8 mouse cellular contexts compared by ENCODE assay signal in the genomic region with DNA sequence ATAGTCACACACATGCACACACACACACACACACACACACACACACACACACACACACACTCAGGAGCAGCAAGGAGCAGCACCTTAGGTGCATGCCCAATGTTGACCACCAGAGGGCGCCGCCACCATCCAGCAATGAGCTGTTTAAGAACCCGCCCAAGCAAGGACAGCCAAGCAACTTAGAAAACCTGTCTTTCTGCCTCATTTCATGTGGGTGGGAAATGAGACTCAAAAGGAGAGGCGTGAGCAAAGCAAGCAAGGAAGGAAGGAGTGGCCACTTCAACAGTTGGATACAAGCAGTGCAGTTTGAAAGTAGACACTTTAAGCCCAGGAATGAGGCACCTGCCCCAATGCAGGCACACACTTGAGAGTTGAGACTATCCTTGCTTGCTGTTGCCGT.
A peak's percentile ranks its signal among the peaks of the same experiment; 100 is the strongest.
DNase-seq lines count a peak whose midpoint lies in the region; ATAC-seq and TF ChIP-seq lines count a peak whose summit lies in the region.

No protein-coding gene starts in this region.

- no peak overlapping the region for H3K27ac ChIP-seq in heart, embryonic 15.5 days
- no peak overlapping the region for H3K27ac ChIP-seq in lung, postnatal 0 days (ENCODE audit: low read length)
- no peak overlapping the region for H3K27ac ChIP-seq in small intestine, adult 2 months (ENCODE audit: insufficient read depth, low read depth, low read length)

- no peak for TF ChIP-seq POLR2A in small intestine, adult 2 months (IDR thresholded peaks at IDR 0.05; ENCODE audit: low read depth, low read length)

- peaks cover 18% of the 10 kb centered on the region for H3K4me1 ChIP-seq in E14TG2a.4 (replicated peaks; ENCODE audit: low read depth, low read length)
- peaks cover 9% of the 10 kb centered on the region for H3K4me1 ChIP-seq in heart, embryonic 15.5 days (replicated peaks)
- H3K4me1 ChIP-seq in lung, postnatal 0 days (ENCODE audit: insufficient read depth, low read depth, low read length): peaks cover 3% of the 10 kb centered on the region; the same call in 1 of the 2 replicates
- H3K4me1 ChIP-seq in small intestine, adult 2 months (ENCODE audit: control insufficient read depth, insufficient read depth, insufficient read length, low read length): peaks cover 3% of the 10 kb centered on the region; the same call in 1 of the 2 replicates

- peaks cover 2% of the 10 kb centered on the region; the same call in 1 of the 2 replicates for H3K9me3 ChIP-seq in E14TG2a.4 (ENCODE audit: low read length)
- no peaks in the 10 kb centered on the region for H3K9me3 ChIP-seq in heart, embryonic 15.5 days (replicated peaks)
- no peaks in the 10 kb centered on the region for H3K9me3 ChIP-seq in lung, postnatal 0 days (ENCODE audit: low read length)

- H3K4me3 ChIP-seq in E14TG2a.4 (replicated peaks; ENCODE audit: low read length): no peak overlapping the region
- H3K4me3 ChIP-seq in heart, embryonic 15.5 days: no peak overlapping the region
- no peak overlapping the region for H3K4me3 ChIP-seq in lung, postnatal 0 days (ENCODE audit: low read depth, low read length)
- no peak overlapping the region for H3K4me3 ChIP-seq in small intestine, adult 2 months (ENCODE audit: low read depth, low read length)

- TF ChIP-seq EP300 in lung, postnatal 0 days (IDR thresholded peaks at IDR 0.05): peak; percentile 87

- peak; percentile 75 for TF ChIP-seq CTCF in E14TG2a.4 (conservative IDR thresholded peaks at IDR 0.05; ENCODE audit: low read length)
- peak; percentile 98 for TF ChIP-seq CTCF in lung, postnatal 0 days (IDR thresholded peaks at IDR 0.05)
- TF ChIP-seq CTCF in small intestine, adult 2 months (IDR thresholded peaks at IDR 0.05; ENCODE audit: extremely low read depth, insufficient read length, insufficient replicate concordance, low read depth, low read length): peak; percentile 90

- H3K9ac ChIP-seq in heart, embryonic 15.5 days: no peak overlapping the region
- H3K9ac ChIP-seq in lung, postnatal 0 days (replicated peaks; ENCODE audit: low read depth): no peak overlapping the region

- no peak overlapping the region for H3K4me2 ChIP-seq in heart, embryonic 15.5 days
- no peak overlapping the region for H3K4me2 ChIP-seq in lung, postnatal 0 days (replicated peaks; ENCODE audit: low read depth, low read length)

- H3K27me3 ChIP-seq in E14TG2a.4 (ENCODE audit: insufficient read depth, low read length): peaks cover 27% of the 10 kb centered on the region
- no peaks in the 10 kb centered on the region for H3K27me3 ChIP-seq in heart, embryonic 15.5 days
- no peaks in the 10 kb centered on the region for H3K27me3 ChIP-seq in lung, postnatal 0 days (replicated peaks; ENCODE audit: insufficient read depth, low read length)
- no peaks in the 10 kb centered on the region; the same call in 1 of the 2 replicates for H3K27me3 ChIP-seq in small intestine, adult 2 months (ENCODE audit: control insufficient read depth, insufficient read depth, low read length)

- H3K36me3 ChIP-seq in E14TG2a.4 (ENCODE audit: insufficient read depth, low read length): no peaks in the 10 kb centered on the region
- H3K36me3 ChIP-seq in heart, embryonic 15.5 days: no peaks in the 10 kb centered on the region
- H3K36me3 ChIP-seq in lung, postnatal 0 days (ENCODE audit: insufficient read depth, low read length): no peaks in the 10 kb centered on the region
- H3K36me3 ChIP-seq in small intestine, adult 2 months (ENCODE audit: control insufficient read depth, insufficient read depth, low read length): no peaks in the 10 kb centered on the region

- peak; percentile 56 for ATAC-seq in heart, embryonic 15.5 days (replicated peaks; ENCODE audit: insufficient number of reproducible peaks, insufficient read depth, low FRiP score, low read depth)
- peak; percentile 91 for ATAC-seq in lung, postnatal 0 days

- DNase-seq in adrenal gland, adult 2 months: peak; percentile 80
- DNase-seq in embryo, embryonic 9.5 days (ENCODE audit: extremely low spot score): peak; percentile 77
- DNase-seq in layer of hippocampus, adult 18-20 months (ENCODE audit: low spot score in 2 of 2): peak; percentile 65 to 83
- DNase-seq in lung, postnatal 0 days (ENCODE audit: low spot score): peak; percentile 96
- peak; percentile 58 for DNase-seq in yolk sac, embryonic 10.5 days (ENCODE audit: low spot score)

- 14% methylated on average over 5 of the region's 5 CpGs for WGBS in heart, embryonic 15.5 days
- 8% methylated on average over 5 of the region's 5 CpGs for WGBS in lung, postnatal 0 days
- 4% methylated on average over 5 of the region's 5 CpGs for WGBS in small intestine, adult 2 months
